Mouse (Mus musculus) heart, embryonic 16.5 days (tissue): ENCODE measurements around the gene Paics. TPM values are rescaled to one million over a fixed set of nuclear protein-coding genes. Genes with fewer than 3 reads are reported as not detected.
"Not testable (repeated sequence)": the region's sequence is repeated elsewhere in the genome, so short reads cannot be mapped to it uniquely, and the experiment has no call there.

Experiments
- ATAC-seq: fragments of 200-750 bp; cut with Nextera tagmentation; replicated peaks from 2 replicates; pipeline ENCODE4 v1.8.0; 2017; ENCODE audit warnings: moderate number of reproducible peaks; ENCODE audit not compliant: insufficient read depth, low FRiP score; ENCODE audit errors: extremely low read depth
- H3K27ac ChIP-seq: fragments of 300-500 bp; sonication (generic); 2 replicates; pipeline ENCODE4 v1.5.1; 2014; ENCODE audit warnings: mild to moderate bottlenecking, low read length, control low read depth, moderate library complexity
- H3K27me3 ChIP-seq: fragments of 300-500 bp; sonication (generic); 2 replicates; pipeline ENCODE4 v1.6.1; 2014; ENCODE audit warnings: low read length, mixed read lengths; ENCODE audit not compliant: control insufficient read depth, insufficient read depth
- H3K36me3 ChIP-seq: fragments of 300-500 bp; sonication (generic); 2 replicates; pipeline ENCODE4 v1.6.1; 2014; ENCODE audit not compliant: control insufficient read depth, insufficient read depth
- H3K4me1 ChIP-seq: fragments of 300-500 bp; sonication (generic); 2 replicates; pipeline ENCODE4 v1.6.1; 2014; ENCODE audit warnings: low read length, mixed read lengths; ENCODE audit not compliant: control insufficient read depth, insufficient read depth
- H3K4me2 ChIP-seq: fragments of 300-500 bp; sonication (generic); 2 replicates; pipeline ENCODE4 v1.6.1; 2014; ENCODE audit warnings: low read depth, mild to moderate bottlenecking, control low read depth, low read length
- H3K4me3 ChIP-seq: fragments of 300-500 bp; sonication (generic); 2 replicates; pipeline ENCODE4 v1.5.1; 2014; ENCODE audit warnings: mild to moderate bottlenecking, control low read depth, low read length
- H3K9ac ChIP-seq: fragments of 300-500 bp; sonication (generic); 2 replicates; pipeline ENCODE4 v1.6.1; 2014; ENCODE audit warnings: low read length, control low read depth
- H3K9me3 ChIP-seq: fragments of 300-500 bp; sonication (generic); replicated peaks from 2 replicates; pipeline ENCODE4 v1.6.1; 2016; ENCODE audit warnings: low read length; ENCODE audit not compliant: control insufficient read depth
- WGBS: fragments of 180-500 bp; shearing (Covaris S2); extraction: QIAGEN DNeasy Blood & Tissue Kit; methylation state at CpG from one replicate; pipeline ENCODE4 v1.1.7; 2014; 5-methylcytosine and 5-hydroxymethylcytosine counted together
- polyA plus RNA-seq: library from polyadenylated mRNA; unstranded; fragments of >200 nt; fragmentation: Nextera tagmentation; extraction: Ambion mirVana; gene quantifications from 2 replicates; pipeline ENCODE4 v1.2.1, GENCODE M21; 2015

Gene Paics
- 251 and 274 TPM in 2 replicates for polyA plus RNA-seq

GRCm38 (mm10) chr5:76951106-76952027, at the start of gene Paics, which contains the start of gene Ppat:
TSS of gene Paics (plus strand) at chr5:76951307.
TSS of gene Ppat (minus strand) at chr5:76951578.
- H3K9me3 ChIP-seq, result no peaks in the 10 kb centered on the region
- H3K4me3 ChIP-seq, result peak within 1 kb of the TSS; percentile 92
- peak within 1 kb of the TSS; percentile 83 for H3K4me2 ChIP-seq
- H3K36me3 ChIP-seq, result peaks cover 1% of the 10 kb centered on the region; the same call in 1 of the 2 replicates
- peaks cover 51% of the 10 kb centered on the region for H3K4me1 ChIP-seq
- ATAC-seq, result peak; percentile 95
- H3K27me3 ChIP-seq, result no peaks in the 10 kb centered on the region
- under 1% methylated on average over 81 of the region's 81 CpGs for WGBS
- peak within 1 kb of the TSS; percentile 95 for H3K27ac ChIP-seq
- peak within 1 kb of the TSS; percentile 91 for H3K9ac ChIP-seq

GRCm38 (mm10) chr5:76902131-76902530, 49.0 kb upstream of the Paics start:
- Histone ChIP-seq H3K27ac (no peak overlapping the region), H3K4me1 (peaks cover 8% of the 10 kb centered on the region), H3K36me3 (peaks cover 2% of the 10 kb centered on the region; the same call in 1 of the 2 replicates), H3K9me3 (no peaks in the 10 kb centered on the region), H3K27me3 (no peaks in the 10 kb centered on the region), H3K4me3 (no peak overlapping the region), H3K9ac (no peak overlapping the region), H3K4me2 (no peak overlapping the region)
- 30% methylated on average over 4 of the region's 4 CpGs for WGBS
- no peak for ATAC-seq

- Histone ChIP-seq H3K4me1 (peaks cover 8% of the 10 kb centered on the region), H3K9ac (peak overlapping the region; percentile 87), H3K27me3 (no peaks in the 10 kb centered on the region), H3K9me3 (no peaks in the 10 kb centered on the region), H3K36me3 (0 out of 2 replicates have a peak, but pooled peaks cover 2% of the 10 kb centered on the region), H3K27ac (peak overlapping the region; percentile 90), H3K4me3 (peak overlapping the region; percentile 88), H3K4me2 (peak overlapping the region; percentile 89)
- ATAC-seq, result no peak; the same call in 1 of the 2 replicates
- WGBS, result 2% methylated on average over 19 of the region's 19 CpGs
Observed at GRCm38 (mm10) chr5:76904713-76905404, 46.2 kb upstream of the Paics start.

- under 1% methylated on average over 47 of the region's 47 CpGs for WGBS
- 0 out of 2 replicates have a peak, but pooled peaks cover 2% of the 10 kb centered on the region for H3K36me3 ChIP-seq
Observed at GRCm38 (mm10) chr5:76905405-76906154, 45.5 kb upstream of the Paics start, which contains the start of gene Aasdh. TSS of gene Aasdh (minus strand) at chr5:76905514.

GRCm38 (mm10) chr5:76906155-76906499, 45.0 kb upstream of the Paics start:
- 32% methylated on average over 3 of the region's 3 CpGs for WGBS

More at GRCm38 (mm10) chr5:76905405-76906154, 45.5 kb upstream of the Paics start, which contains the start of gene Aasdh:
- H3K4me2 ChIP-seq, result peak within 1 kb of the TSS; percentile 89
- peak; percentile 97 for ATAC-seq
- H3K9me3 ChIP-seq, result no peaks in the 10 kb centered on the region
- peak within 1 kb of the TSS; percentile 90 for H3K27ac ChIP-seq
- H3K27me3 ChIP-seq, result no peaks in the 10 kb centered on the region
- H3K4me3 ChIP-seq, result peak within 1 kb of the TSS; percentile 88
- peaks cover 8% of the 10 kb centered on the region for H3K4me1 ChIP-seq
- H3K9ac ChIP-seq, result peak within 1 kb of the TSS; percentile 87

GRCm38 (mm10) chr5:76910807-76911206, 40.3 kb upstream of the Paics start:
- no peak for ATAC-seq
- H3K9me3 ChIP-seq, result no peaks in the 10 kb centered on the region
- no peak overlapping the region for H3K9ac ChIP-seq
- peaks cover 8% of the 10 kb centered on the region for H3K36me3 ChIP-seq
- peaks cover 4% of the 10 kb centered on the region for H3K4me1 ChIP-seq
- no peak overlapping the region for H3K27ac ChIP-seq
- WGBS, result 74% methylated on average over 3 of the region's 3 CpGs
- no peak overlapping the region for H3K4me2 ChIP-seq
- no peak overlapping the region for H3K4me3 ChIP-seq
- no peaks in the 10 kb centered on the region for H3K27me3 ChIP-seq

More at GRCm38 (mm10) chr5:76906155-76906499, 45.0 kb upstream of the Paics start:
- H3K27ac ChIP-seq, result peak overlapping the region; percentile 90
- H3K27me3 ChIP-seq, result no peaks in the 10 kb centered on the region
- H3K4me1 ChIP-seq, result peaks cover 8% of the 10 kb centered on the region
- peak overlapping the region; percentile 89 for H3K4me2 ChIP-seq
- 0 out of 2 replicates have a peak, but pooled peaks cover 2% of the 10 kb centered on the region for H3K36me3 ChIP-seq
- no peaks in the 10 kb centered on the region for H3K9me3 ChIP-seq
- peak overlapping the region; percentile 87 for H3K9ac ChIP-seq
- no peak for ATAC-seq
- peak overlapping the region; percentile 88 for H3K4me3 ChIP-seq

GRCm38 (mm10) chr5:76912522-76912921, 38.6 kb upstream of the Paics start:
- H3K9me3 ChIP-seq, H3K4me3 ChIP-seq, H3K4me2 ChIP-seq, H3K4me1 ChIP-seq, H3K27me3 ChIP-seq, ATAC-seq, H3K9ac ChIP-seq, H3K27ac ChIP-seq: not testable (repeated sequence)
- 82% methylated on average over 5 of the region's 5 CpGs for WGBS
- peaks cover 13% of the 10 kb centered on the region for H3K36me3 ChIP-seq

GRCm38 (mm10) chr5:76922833-76923232, 28.3 kb upstream of the Paics start:
- 86% methylated on average over 4 of the region's 4 CpGs for WGBS
- ATAC-seq, result no peak
- Histone ChIP-seq H3K4me2 (no peak overlapping the region), H3K27ac (no peak overlapping the region), H3K27me3 (no peaks in the 10 kb centered on the region), H3K4me1 (peaks cover 6% of the 10 kb centered on the region), H3K9me3 (no peaks in the 10 kb centered on the region), H3K4me3 (no peak overlapping the region), H3K36me3 (peaks cover 38% of the 10 kb centered on the region), H3K9ac (no peak overlapping the region)
